Mouse (Mus musculus) frontal cortex, postnatal 36 days (tissue): ENCODE data around the gene M1ap.

ENCODE experiments used
- DNase-seq, 2 experiments: peaks; one replicate each; pipeline ENCODE4 v3.0.0; 2022; ENCODE audit warnings: low spot score in 2 of 2

M1ap gene

GRCm38 (mm10) chr6:83033249-83034185 is 86.8 kb downstream of the M1ap start, which contains the start of the genes Dok1 and Loxl3:
Gene Dok1 (minus strand): TSS chr6:83033471.
Gene Loxl3 (plus strand): TSS chr6:83034173.
- no peak for DNase-seq

- no peak for DNase-seq
These were observed 87.9 kb downstream of the M1ap start for GRCm38 (mm10) chr6:83034463-83035055.

- no peak for DNase-seq
These were observed 90.5 kb downstream of the M1ap start for GRCm38 (mm10) chr6:83037188-83037587.

- peak; percentile 85 to 90 for DNase-seq
These were observed 91.9 kb downstream of the M1ap start for GRCm38 (mm10) chr6:83038496-83039012.

GRCm38 (mm10) chr6:83040601-83041000 is 93.9 kb downstream of the M1ap start:
- no peak for DNase-seq

GRCm38 (mm10) chr6:83043561-83043960 is 96.9 kb downstream of the M1ap start:
- DNase-seq: no peak

GRCm38 (mm10) chr6:83043993-83044392 is 97.3 kb downstream of the M1ap start:
- DNase-seq: no peak

GRCm38 (mm10) chr6:83044742-83045141 is 98.0 kb downstream of the M1ap start:
- no peak for DNase-seq

- no peak for DNase-seq
These were observed 102.7 kb downstream of the M1ap start for GRCm38 (mm10) chr6:83049367-83049766.

GRCm38 (mm10) chr6:83053136-83053960 is 106.6 kb downstream of the M1ap start:
- peak; percentile 35 to 48 for DNase-seq

GRCm38 (mm10) chr6:83054074-83054851 is 107.6 kb downstream of the M1ap start, which contains the start of gene Aup1:
Gene Aup1 (plus strand): TSS chr6:83054521.
- peak; percentile 97 to 98 for DNase-seq

GRCm38 (mm10) chr6:83054871-83055431 is 108.2 kb downstream of the M1ap start, which contains the start of gene Htra2:
Gene Htra2 (minus strand): TSS chr6:83055273.
- peak in 1 of 2 experiments; percentile 26 for DNase-seq

GRCm38 (mm10) chr6:83057790-83058189 is 111.1 kb downstream of the M1ap start, which contains the start of gene Dqx1:
Gene Dqx1 (plus strand): TSS chr6:83057844.
- DNase-seq: no peak

- DNase-seq: no peak
These were observed 112.0 kb downstream of the M1ap start for GRCm38 (mm10) chr6:83058725-83059124.

- DNase-seq: no peak
These were observed 119.3 kb downstream of the M1ap start for GRCm38 (mm10) chr6:83065995-83066394.

GRCm38 (mm10) chr6:83066441-83066840 is 119.7 kb downstream of the M1ap start:
- DNase-seq: no peak

- no peak for DNase-seq
These were observed 121.5 kb downstream of the M1ap start for GRCm38 (mm10) chr6:83068221-83068620.

GRCm38 (mm10) chr6:83068706-83069487 is 122.2 kb downstream of the M1ap start:
- DNase-seq: no peak

GRCm38 (mm10) chr6:83069488-83070246 is 123.0 kb downstream of the M1ap start:
- DNase-seq: no peak

- no peak for DNase-seq
These were observed 123.4 kb downstream of the M1ap start, which contains the start of gene Tlx2 for GRCm38 (mm10) chr6:83070247-83070310. Gene Tlx2 (minus strand): TSS chr6:83070293.
